Mouse (Mus musculus) layer of hippocampus, adult 2 months (tissue): ENCODE data around the gene Olfr1505. TPM values are rescaled to one million over a fixed set of nuclear protein-coding genes. Genes with fewer than 3 reads are reported as not detected.

ENCODE experiments used
- DNase-seq, 2 experiments: peaks; one replicate each; pipeline ENCODE4 v3.0.0; 2022; ENCODE audit warnings: low spot score in 2 of 2
- H3K27ac ChIP-seq: fragments of 200-600 bp; 2 replicates; pipeline ENCODE4 v1.8.1; 2022
- H3K4me3 ChIP-seq: fragments of 200-600 bp; 2 replicates; pipeline ENCODE4 v1.8.1; 2022; ENCODE audit warnings: mild to moderate bottlenecking
- CTCF ChIP-seq: fragments of 200-600 bp; conservative IDR thresholded peaks from 2 replicates; pipeline ENCODE4 v1.8.1; 2022; ENCODE audit warnings: antibody characterized with exemption, mild to moderate bottlenecking, moderate library complexity
- long read RNA-seq, 2 experiments: library from polyadenylated mRNA; stranded (forward); transcript quantifications; one replicate each; pipeline ENCODE4 v2.0.0; 2021; ENCODE audit warnings: borderline mapping rate in 2 of 2
- total RNA-seq, 2 experiments: library from RNA; stranded (reverse); gene quantifications; 2 replicates each; pipeline ENCODE4 v1.2.3; 2021

Gene Olfr1505
- total RNA-seq = not detected
- long read RNA-seq, experiment 1 = 0 reads
- long read RNA-seq, experiment 2 = 0 reads

- DNase-seq = no peak
- no peak for TF ChIP-seq CTCF
- Histone ChIP-seq H3K4me3 (no peak within 1 kb of the TSS), H3K27ac (no peak within 1 kb of the TSS)
Observed at GRCm38 (mm10) chr19:13913230-13913629, at the start of gene Olfr1505. Olfr1505 (plus strand) TSS chr19:13913530.

DNA sequence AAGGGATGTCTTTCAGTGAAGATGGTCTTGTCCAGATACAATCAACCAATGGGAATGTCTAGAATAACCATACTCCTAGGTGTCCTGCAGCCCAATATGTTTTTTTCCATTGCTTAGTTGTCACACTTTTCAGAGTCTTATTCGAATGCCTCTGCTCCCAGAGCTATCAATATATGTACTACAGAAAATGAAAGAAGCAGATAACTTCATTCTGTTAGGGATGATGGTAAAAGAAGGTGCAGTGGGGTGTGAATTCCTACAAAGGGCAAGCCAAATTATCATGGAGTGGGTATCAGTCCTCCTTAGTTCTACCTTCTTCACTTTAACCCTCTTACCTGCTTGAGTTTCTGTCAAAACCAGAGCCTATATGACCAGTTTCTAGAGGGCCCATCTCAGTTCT is 15.5 kb upstream of the Olfr1505 start, which contains the start of gene Olfr1504:
Gene Olfr1504 (minus strand): TSS at position 101 of the 400 bp plus-strand sequence.
- TF ChIP-seq CTCF = no peak
- DNase-seq = no peak
- no peak within 1 kb of the TSS for H3K4me3 ChIP-seq

More for the DNA sequence above, 15.5 kb upstream of the Olfr1505 start, which contains the start of gene Olfr1504:
- no peak within 1 kb of the TSS for H3K27ac ChIP-seq

Other genes starting within 250 kb of the Olfr1505 start
- gene Olfr1491, start 216.3 kb upstream of the Olfr1505 start, total RNA-seq = not detected
- gene Olfr1493-ps1, start 190.3 kb upstream of the Olfr1505 start, total RNA-seq = not detected
- not detected for gene Olfr1494, start 173.8 kb upstream of the Olfr1505 start, total RNA-seq
- gene Olfr1495, start 148.9 kb upstream of the Olfr1505 start, total RNA-seq = not detected
- not detected for gene Olfr1496, start 135.7 kb upstream of the Olfr1505 start, total RNA-seq
- gene Olfr1497, start 115.3 kb upstream of the Olfr1505 start, total RNA-seq = not detected
- not detected for gene Olfr1499, start 94.1 kb upstream of the Olfr1505 start, total RNA-seq
- gene Olfr1500, start 83.0 kb upstream of the Olfr1505 start, total RNA-seq = not detected
- gene Olfr1501, start 62.8 kb upstream of the Olfr1505 start, total RNA-seq = not detected
- not detected for gene Olfr1502, start 51.7 kb upstream of the Olfr1505 start, total RNA-seq
- gene Olfr1504, start 15.6 kb upstream of the Olfr1505 start, total RNA-seq = not detected